Mouse (Mus musculus) forebrain, embryonic 15.5 days (tissue): ENCODE data around the gene Wnt10b. TPM values are rescaled to one million over a fixed set of nuclear protein-coding genes. Genes with fewer than 3 reads are reported as not detected.

Experiments used
- polyA plus RNA-seq: library from polyadenylated mRNA; unstranded; fragments of >200 nt; fragmentation: Nextera tagmentation; extraction: Ambion mirVana; gene quantifications from 2 replicates; pipeline ENCODE4 v1.2.1, GENCODE M21; 2015

The Wnt10b gene
- polyA plus RNA-seq, 1 experiment from 2014 or later: not detected

Other genes starting within 250 kb of the Wnt10b start
- gene Kansl2, start 243.9 kb downstream of the Wnt10b start, polyA plus RNA-seq: 140 and 152 TPM in 2 replicates
- gene Ccnt1, start 207.2 kb downstream of the Wnt10b start, polyA plus RNA-seq: 66.5 and 72.0 TPM in 2 replicates
- 0.56 TPM in 1 of 2 replicates, not detected in the other for gene 4930415O20Rik, start 207.1 kb downstream of the Wnt10b start, polyA plus RNA-seq
- gene Adcy6, start 168.1 kb downstream of the Wnt10b start, polyA plus RNA-seq: 12.5 and 13.8 TPM in 2 replicates
- 134 and 138 TPM in 2 replicates for gene Cacnb3, start 147.3 kb downstream of the Wnt10b start, polyA plus RNA-seq
- 23.5 and 25.0 TPM in 2 replicates for gene Ddx23, start 115.3 kb downstream of the Wnt10b start, polyA plus RNA-seq
- 11.0 and 12.8 TPM in 2 replicates for gene Rnd1, start 100.7 kb downstream of the Wnt10b start, polyA plus RNA-seq
- gene Ccdc65, start 69.9 kb downstream of the Wnt10b start, polyA plus RNA-seq: 2.3 and 4.3 TPM in 2 replicates
- 3.5 and 3.6 TPM in 2 replicates for gene Fkbp11, start 50.0 kb downstream of the Wnt10b start, polyA plus RNA-seq
- gene Arf3, start 14.9 kb downstream of the Wnt10b start, polyA plus RNA-seq: 82.3 and 88.2 TPM in 2 replicates
- 0.19 and 0.25 TPM in 2 replicates for gene Wnt1, start 11.7 kb upstream of the Wnt10b start, polyA plus RNA-seq
- 0.46 and 0.47 TPM in 2 replicates for gene Ddn, start 31.3 kb upstream of the Wnt10b start, polyA plus RNA-seq
- 89.0 and 91.7 TPM in 2 replicates for gene Prkag1, start 53.4 kb upstream of the Wnt10b start, polyA plus RNA-seq
- 13.9 and 14.3 TPM in 2 replicates for gene Kmt2d, start 93.1 kb upstream of the Wnt10b start, polyA plus RNA-seq
- 42.7 and 46.4 TPM in 2 replicates for gene Rhebl1, start 116.4 kb upstream of the Wnt10b start, polyA plus RNA-seq
- gene Dhh, start 120.4 kb upstream of the Wnt10b start, polyA plus RNA-seq: 0.52 and 0.68 TPM in 2 replicates
- 43.2 and 45.2 TPM in 2 replicates for gene Lmbr1l, start 140.1 kb upstream of the Wnt10b start, polyA plus RNA-seq
- gene Tuba1b, start 156.4 kb upstream of the Wnt10b start, polyA plus RNA-seq: 1,138 and 1,204 TPM in 2 replicates
- gene Gm49450, start 175.4 kb upstream of the Wnt10b start, polyA plus RNA-seq: not detected in 2 replicates
- 14,933 and 15,115 TPM in 2 replicates for gene Tuba1a, start 175.6 kb upstream of the Wnt10b start, polyA plus RNA-seq